In the genomic region with DNA sequence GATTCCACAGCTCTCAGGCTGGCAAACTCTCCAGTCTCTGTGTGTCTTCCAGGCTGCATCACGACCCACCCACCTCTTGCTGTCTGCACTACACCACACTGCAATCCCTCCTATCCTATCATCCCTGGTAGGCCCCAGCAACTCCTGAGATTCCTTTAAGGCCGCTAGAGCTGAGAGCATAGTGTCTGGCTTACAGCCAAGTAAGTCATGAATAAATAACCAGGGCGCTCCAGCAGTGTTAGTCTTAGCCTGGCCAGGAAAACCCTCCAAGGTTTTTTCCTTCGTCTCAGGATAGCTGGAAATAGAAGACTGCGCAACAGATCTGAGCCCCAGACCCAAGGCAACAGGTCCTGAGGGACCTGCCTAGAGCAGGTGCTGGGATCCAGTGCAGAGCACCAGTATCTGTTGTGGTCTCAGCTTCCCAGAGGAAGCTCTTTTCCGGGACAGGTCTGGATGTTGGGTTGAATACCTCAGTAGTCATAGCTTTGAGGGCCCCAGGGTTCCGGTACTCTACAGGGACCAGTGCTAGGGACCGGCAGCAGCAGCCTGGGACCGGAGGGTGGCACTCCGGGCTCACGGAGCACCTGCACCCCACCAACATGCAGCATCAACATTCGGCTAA, we compare ENCODE assay signal across 9 mouse cellular contexts. TPM values are rescaled to one million over a fixed set of nuclear protein-coding genes. Genes with fewer than 3 reads are reported as not detected.
DNase-seq lines count a peak whose midpoint lies in the region; ATAC-seq lines count a peak whose summit lies in the region.
"Had no signal": no experiment of that assay in that cellular context is flagged by ENCODE, and none has a peak within 500 bp of the region (broad histone marks: within the 10 kb centered on the region; RNA-seq: fewer than 3 reads in every experiment).

No protein-coding gene starts in this region.

- WGBS in limb, embryonic 10.5 days: 9% methylated on average over 12 of the region's 12 CpGs
- WGBS in midbrain, embryonic 14.5 days: under 1% methylated on average over 12 of the region's 12 CpGs

- peak overlapping the region; percentile 81 for H3K27ac ChIP-seq in limb, embryonic 10.5 days
- H3K27ac ChIP-seq in midbrain, embryonic 14.5 days (replicated peaks; ENCODE audit: low read depth, low read length): peak overlapping the region; percentile 81

- ATAC-seq in granulocyte monocyte progenitor cell, adult 5-6 weeks (replicated peaks; ENCODE audit: poor library complexity, severe bottlenecking): peak; percentile 4; the same call in 1 of the 2 replicates
- ATAC-seq in midbrain, embryonic 14.5 days (ENCODE audit: low FRiP score, low TSS enrichment): peak; percentile 76

- peak overlapping the region; percentile 78 for H3K4me2 ChIP-seq in midbrain, embryonic 14.5 days (ENCODE audit: low read length)

- DNase-seq in layer of hippocampus, adult 11-12 months (ENCODE audit: low spot score): peak; percentile 52
- no peak for DNase-seq in layer of hippocampus, postnatal 10 days (ENCODE audit: low spot score in 2 of 2)
- DNase-seq in cerebellum, adult 9-11 months: peak; percentile 71
- DNase-seq in kidney, adult 18-20 months: peak; percentile 73
- no peak for DNase-seq in limb, embryonic 10.5 days (ENCODE audit: low spot score)
- peak; percentile 88 for DNase-seq in midbrain, embryonic 14.5 days
- peak; percentile 69 for DNase-seq in yolk sac, embryonic 10.5 days (ENCODE audit: low spot score)

- H3K9ac ChIP-seq in midbrain, embryonic 14.5 days (replicated peaks; ENCODE audit: low read length): peak overlapping the region; percentile 74

- peak overlapping the region; percentile 68 for H3K4me3 ChIP-seq in limb, embryonic 10.5 days
- peak overlapping the region; percentile 57 for H3K4me3 ChIP-seq in midbrain, embryonic 14.5 days (replicated peaks; ENCODE audit: low read depth, low read length)

- peaks cover 18% of the 10 kb centered on the region for H3K4me1 ChIP-seq in limb, embryonic 10.5 days
- H3K4me1 ChIP-seq in midbrain, embryonic 14.5 days (ENCODE audit: control insufficient read depth, insufficient read depth, low read length): peaks cover 12% of the 10 kb centered on the region

- H3K9me3 ChIP-seq in limb, embryonic 10.5 days (replicated peaks): no peaks in the 10 kb centered on the region
- H3K9me3 ChIP-seq in midbrain, embryonic 14.5 days (ENCODE audit: control insufficient read depth, low read length): no peaks in the 10 kb centered on the region
- H3K9me3 ChIP-seq: G1E had no signal

- no peaks in the 10 kb centered on the region for H3K36me3 ChIP-seq in limb, embryonic 10.5 days
- H3K36me3 ChIP-seq in midbrain, embryonic 14.5 days (ENCODE audit: control insufficient read depth, insufficient read depth, low read length): no peaks in the 10 kb centered on the region
- H3K36me3 ChIP-seq: G1E had no signal

- H3K27me3 ChIP-seq in limb, embryonic 10.5 days (ENCODE audit: low read depth, poor library complexity, severe bottlenecking): 0 out of 2 replicates have a peak, but pooled peaks cover 8% of the 10 kb centered on the region
- no peaks in the 10 kb centered on the region for H3K27me3 ChIP-seq in midbrain, embryonic 14.5 days (ENCODE audit: control insufficient read depth, insufficient read depth, low read length)

RNA-seq across cellular contexts. Expression of a gene that starts 0.5 kb away (rescaled TPM):
- 10 to 100 TPM; 35.1 to 39.6 TPM for total RNA-seq in layer of hippocampus, postnatal 10 days (2021)
- total RNA-seq in granulocyte monocyte progenitor cell, adult 5-6 weeks (2014; fragmentation: Nextera tagmentation): 0.15 and 3.9 TPM in 2 replicates
- total RNA-seq in granulocyte monocyte progenitor cell, adult 5-6 weeks (2017): 0.26 and 0.31 TPM in 2 replicates
- 2.1 and 3.6 TPM in 2 replicates for polyA plus RNA-seq in limb, embryonic 10.5 days (2016; fragmentation: Nextera tagmentation; extraction: Ambion mirVana)
- 24.3 and 25.6 TPM in 2 replicates for polyA plus RNA-seq in midbrain, embryonic 14.5 days (2014; fragmentation: Nextera tagmentation; extraction: Ambion mirVana)
- polyA plus RNA-seq: G1E had no signal

Comparison
In these comparisons a context has a peak if more than half of its experiments do, and no peak if none do; other contexts are left out.
1. DNase-seq: peak in layer of hippocampus, adult 11-12 months (single experiment), cerebellum, adult 9-11 months (single experiment), kidney, adult 18-20 months (single experiment), midbrain, embryonic 14.5 days (single experiment) and yolk sac, embryonic 10.5 days (single experiment); none in layer of hippocampus, postnatal 10 days (0 of 2) and limb, embryonic 10.5 days (single experiment).
2. RNA of a gene that starts 0.5 kb away (total RNA-seq): 35.1 to 39.6 TPM in layer of hippocampus, postnatal 10 days; 0.15 to 3.9 TPM in granulocyte monocyte progenitor cell, adult 5-6 weeks; every median in the first group is over 4 times any median in the second.